Mouse (Mus musculus) neural tube, embryonic 12.5 days (tissue): ENCODE measurements around the gene Ddx28. TPM values are rescaled to one million over a fixed set of nuclear protein-coding genes. Genes with fewer than 3 reads are reported as not detected.
"Not testable (repeated sequence)": the region's sequence is repeated elsewhere in the genome, so short reads cannot be mapped to it uniquely, and the experiment has no call there.

Experiments used
- ATAC-seq: fragments of 200-750 bp; cut with Nextera tagmentation; 2 replicates; pipeline ENCODE4 v1.8.0; 2017; ENCODE audit warnings: low read depth, mild to moderate bottlenecking, moderate TSS enrichment, moderate library complexity; ENCODE audit not compliant: low FRiP score
- H3K27ac ChIP-seq: fragments of 300-500 bp; sonication (generic); 2 replicates; pipeline ENCODE4 v1.5.1; 2016
- H3K27me3 ChIP-seq: fragments of 300-500 bp; sonication (generic); replicated peaks from 2 replicates; pipeline ENCODE4 v1.6.1; 2016; ENCODE audit warnings: mild to moderate bottlenecking
- H3K36me3 ChIP-seq: fragments of 300-500 bp; sonication (generic); 2 replicates; pipeline ENCODE4 v1.6.1; 2016; ENCODE audit warnings: mild to moderate bottlenecking
- H3K4me1 ChIP-seq: fragments of 300-500 bp; sonication (generic); 2 replicates; pipeline ENCODE4 v1.6.1; 2016
- H3K4me2 ChIP-seq: fragments of 300-500 bp; sonication (generic); replicated peaks from 2 replicates; pipeline ENCODE4 v1.6.1; 2016; ENCODE audit warnings: mild to moderate bottlenecking
- H3K4me3 ChIP-seq: fragments of 300-500 bp; sonication (generic); 2 replicates; pipeline ENCODE4 v1.5.1; 2016
- H3K9ac ChIP-seq: fragments of 300-500 bp; sonication (generic); 2 replicates; pipeline ENCODE4 v1.6.1; 2016; ENCODE audit warnings: mild to moderate bottlenecking
- H3K9me3 ChIP-seq: fragments of 300-500 bp; sonication (generic); 2 replicates; pipeline ENCODE4 v1.6.1; 2016; ENCODE audit warnings: mild to moderate bottlenecking
- WGBS: fragments of 180-500 bp; shearing (Covaris S2); methylation state at CpG from one replicate; pipeline ENCODE4 v1.1.7; 2016; 5-methylcytosine and 5-hydroxymethylcytosine counted together
- polyA plus RNA-seq: library from polyadenylated mRNA; unstranded; fragments of >200 nt; fragmentation: Nextera tagmentation; extraction: Ambion mirVana; gene quantifications from 2 replicates; pipeline ENCODE4 v1.2.1, GENCODE M21; 2016

Gene Ddx28
- polyA plus RNA-seq, 1 experiment from 2014 or later, result 20.9 TPM

DNA sequence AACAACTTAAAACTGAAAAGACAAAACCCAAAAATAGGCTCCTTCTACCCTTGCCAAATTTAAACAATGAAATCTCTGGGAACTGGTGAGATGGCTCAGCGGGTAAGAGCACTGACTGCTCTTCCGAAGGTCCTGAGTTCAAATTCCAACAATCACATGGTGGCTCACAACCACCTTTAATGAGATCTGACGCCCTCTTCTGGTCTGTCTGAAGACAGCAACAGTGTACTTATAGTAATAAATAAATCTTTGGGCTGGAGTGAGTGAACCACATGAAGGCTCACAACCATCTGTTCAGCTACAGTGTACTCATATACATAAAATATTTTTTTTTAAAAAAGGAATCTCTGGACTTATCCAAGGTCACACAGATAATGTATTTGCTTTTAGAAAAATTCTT, 3.8 kb downstream of the Ddx28 start:
- not testable (repeated sequence) for H3K27ac ChIP-seq, H3K9ac ChIP-seq, H3K27me3 ChIP-seq, H3K36me3 ChIP-seq, H3K4me2 ChIP-seq, ATAC-seq, H3K9me3 ChIP-seq, H3K4me3 ChIP-seq
- WGBS, result 66% methylated on average over 3 of the region's 3 CpGs
- peaks cover 16% of the 10 kb centered on the region for H3K4me1 ChIP-seq

- 77% methylated on average over 3 of the region's 3 CpGs for WGBS
- peaks cover 16% of the 10 kb centered on the region for H3K4me1 ChIP-seq
- H3K9me3 ChIP-seq, result no peaks in the 10 kb centered on the region
- no peaks in the 10 kb centered on the region for H3K27me3 ChIP-seq
- H3K27ac ChIP-seq, result no peak overlapping the region
- no peak for ATAC-seq
- H3K9ac ChIP-seq, result no peak overlapping the region
- no peak overlapping the region for H3K4me3 ChIP-seq
- H3K4me2 ChIP-seq, result no peak overlapping the region
- peaks cover 3% of the 10 kb centered on the region; the same call in 1 of the 2 replicates for H3K36me3 ChIP-seq
Observed at GRCm38 (mm10) chr8:106007135-106007534, 4.5 kb downstream of the Ddx28 start.

DNA sequence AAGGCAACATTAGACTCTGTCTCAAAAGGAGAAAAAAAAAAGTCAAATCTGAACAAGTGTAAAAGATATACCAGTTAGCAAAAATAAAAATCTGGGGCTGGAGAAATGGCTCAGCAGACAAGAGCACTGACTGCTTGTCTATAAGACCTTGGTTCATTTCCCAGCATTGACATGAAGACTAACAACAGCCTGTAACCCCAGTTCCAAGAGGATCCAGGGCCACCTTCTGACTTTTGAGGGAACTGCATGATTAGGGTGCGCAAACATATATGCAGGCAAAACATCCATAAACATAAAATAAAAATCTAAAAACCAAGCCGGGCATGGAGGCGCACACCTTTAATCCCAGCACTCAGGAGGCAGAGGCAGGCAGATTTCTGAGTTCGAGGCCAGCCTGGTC, 5.3 kb downstream of the Ddx28 start:
- Histone ChIP-seq H3K27ac (no peak overlapping the region), H3K36me3 (peaks cover 3% of the 10 kb centered on the region; the same call in 1 of the 2 replicates), H3K4me3 (no peak overlapping the region), H3K9ac (no peak overlapping the region), H3K4me1 (peaks cover 11% of the 10 kb centered on the region), H3K27me3 (no peaks in the 10 kb centered on the region), H3K4me2 (no peak overlapping the region), H3K9me3 (no peaks in the 10 kb centered on the region)
- no peak for ATAC-seq
- 86% methylated on average over 4 of the region's 4 CpGs for WGBS

GRCm38 (mm10) chr8:106005875-106006274, 5.8 kb downstream of the Ddx28 start, which contains the start of gene Dpep2nb:
TSS of gene Dpep2nb (minus strand) at chr8:106005975.
- Histone ChIP-seq H3K9ac (no peak within 1 kb of the TSS), H3K27ac (no peak within 1 kb of the TSS), H3K4me2 (no peak within 1 kb of the TSS), H3K27me3 (no peaks in the 10 kb centered on the region), H3K9me3 (no peaks in the 10 kb centered on the region), H3K4me3 (no peak within 1 kb of the TSS), H3K36me3 (peaks cover 3% of the 10 kb centered on the region; the same call in 1 of the 2 replicates), H3K4me1 (peaks cover 11% of the 10 kb centered on the region)
- WGBS, result 80% methylated on average over 4 of the region's 4 CpGs
- no peak for ATAC-seq

GRCm38 (mm10) chr8:106004538-106005207, 7.0 kb downstream of the Ddx28 start:
- Histone ChIP-seq H3K27ac (no peak overlapping the region), H3K27me3 (no peaks in the 10 kb centered on the region), H3K9ac (no peak overlapping the region), H3K4me1 (no peaks in the 10 kb centered on the region), H3K36me3 (peaks cover 3% of the 10 kb centered on the region; the same call in 1 of the 2 replicates), H3K4me3 (no peak overlapping the region), H3K4me2 (no peak overlapping the region), H3K9me3 (no peaks in the 10 kb centered on the region)
- WGBS, result 84% methylated on average over 8 of the region's 8 CpGs
- no peak for ATAC-seq

GRCm38 (mm10) chr8:106001908-106002307, 9.8 kb downstream of the Ddx28 start:
- Histone ChIP-seq H3K27ac (no peak overlapping the region), H3K9ac (no peak overlapping the region), H3K4me1 (no peaks in the 10 kb centered on the region), H3K27me3 (no peaks in the 10 kb centered on the region), H3K4me3 (no peak overlapping the region), H3K36me3 (no peaks in the 10 kb centered on the region), H3K4me2 (no peak overlapping the region), H3K9me3 (no peaks in the 10 kb centered on the region)
- no peak for ATAC-seq
- 89% methylated on average over 4 of the region's 4 CpGs for WGBS

GRCm38 (mm10) chr8:105998971-105999370, 12.7 kb downstream of the Ddx28 start:
- Histone ChIP-seq H3K4me2 (no peak overlapping the region), H3K9ac (no peak overlapping the region), H3K4me1 (no peaks in the 10 kb centered on the region), H3K27ac (no peak overlapping the region), H3K4me3 (no peak overlapping the region), H3K27me3 (no peaks in the 10 kb centered on the region), H3K9me3 (no peaks in the 10 kb centered on the region), H3K36me3 (no peaks in the 10 kb centered on the region)
- ATAC-seq, result no peak
- WGBS, result 88% methylated on average over 2 of the region's 2 CpGs

GRCm38 (mm10) chr8:105996359-105996758, 15.3 kb downstream of the Ddx28 start:
- Histone ChIP-seq H3K9ac (no peak overlapping the region), H3K4me3 (no peak overlapping the region), H3K27ac (no peak overlapping the region), H3K4me1 (no peaks in the 10 kb centered on the region), H3K36me3 (no peaks in the 10 kb centered on the region), H3K4me2 (no peak overlapping the region), H3K27me3 (no peaks in the 10 kb centered on the region), H3K9me3 (no peaks in the 10 kb centered on the region)
- 76% methylated on average over 7 of the region's 7 CpGs for WGBS
- ATAC-seq, result no peak

- Histone ChIP-seq H3K27ac (no peak overlapping the region), H3K4me3 (no peak overlapping the region), H3K4me1 (no peaks in the 10 kb centered on the region), H3K36me3 (no peaks in the 10 kb centered on the region), H3K9ac (no peak overlapping the region), H3K4me2 (no peak overlapping the region), H3K27me3 (no peaks in the 10 kb centered on the region), H3K9me3 (no peaks in the 10 kb centered on the region)
- WGBS, result 69% methylated on average over 4 of the region's 4 CpGs
- ATAC-seq, result no peak
Observed at GRCm38 (mm10) chr8:105993226-105993625, 18.5 kb downstream of the Ddx28 start.

DNA sequence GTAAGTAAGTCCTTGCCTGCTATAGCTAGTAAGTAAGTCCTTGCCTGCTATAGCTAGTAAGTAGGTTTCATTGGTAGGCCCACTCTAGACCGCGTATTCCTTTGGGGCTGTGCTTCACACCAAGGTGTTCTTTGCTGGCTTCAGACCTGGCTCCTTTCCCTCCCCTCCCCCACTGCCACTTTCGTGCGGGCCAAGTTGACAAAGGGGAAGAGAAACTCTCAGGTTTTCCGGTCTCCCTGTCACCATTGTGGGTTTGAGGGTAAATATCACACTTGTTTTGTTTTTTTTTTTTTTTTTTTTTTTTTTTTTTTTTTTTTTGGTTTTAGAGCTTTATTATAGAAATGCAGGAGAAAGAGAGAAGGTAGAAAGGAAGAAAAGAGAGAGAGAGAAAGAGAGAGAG, 19.2 kb downstream of the Ddx28 start:
- Histone ChIP-seq H3K27ac (no peak overlapping the region), H3K9me3 (no peaks in the 10 kb centered on the region), H3K36me3 (no peaks in the 10 kb centered on the region), H3K9ac (no peak overlapping the region), H3K4me3 (no peak overlapping the region), H3K27me3 (no peaks in the 10 kb centered on the region), H3K4me1 (no peaks in the 10 kb centered on the region), H3K4me2 (no peak overlapping the region)
- ATAC-seq, result no peak
- 75% methylated on average over 5 of the region's 5 CpGs for WGBS

GRCm38 (mm10) chr8:105991546-105991945, 20.1 kb downstream of the Ddx28 start:
- Histone ChIP-seq H3K4me1 (no peaks in the 10 kb centered on the region), H3K4me3 (no peak overlapping the region), H3K27me3 (no peaks in the 10 kb centered on the region), H3K27ac (no peak overlapping the region), H3K4me2 (no peak overlapping the region), H3K9me3 (no peaks in the 10 kb centered on the region), H3K9ac (no peak overlapping the region), H3K36me3 (no peaks in the 10 kb centered on the region)
- 84% methylated on average over 2 of the region's 2 CpGs for WGBS
- no peak for ATAC-seq

DNA sequence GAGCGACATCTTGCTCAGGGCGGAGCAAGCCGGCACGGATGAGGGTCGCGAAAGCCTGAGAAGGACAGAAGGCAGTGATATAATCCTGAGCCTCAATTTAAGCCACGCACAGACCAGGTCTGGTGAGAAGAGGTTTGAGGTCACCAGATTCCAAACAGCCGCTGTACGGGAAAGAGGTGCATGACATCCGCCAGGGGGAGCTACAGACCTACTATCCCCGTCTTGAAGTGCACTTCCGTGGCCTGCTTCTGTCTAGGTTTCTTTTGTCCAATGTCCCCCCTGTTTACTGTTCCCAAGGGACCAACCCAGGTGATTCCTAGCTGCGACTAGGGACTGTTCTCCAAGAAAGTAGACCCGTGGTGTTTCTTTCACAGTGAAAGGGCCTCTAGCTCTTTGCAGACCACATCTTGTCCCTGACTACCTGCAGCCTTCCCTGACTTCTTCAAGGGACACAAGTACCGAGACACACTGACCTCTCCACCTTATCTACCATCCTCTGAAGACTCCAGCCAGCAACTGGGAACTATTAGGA, 20.8 kb downstream of the Ddx28 start, which contains the start of gene Dus2:
Gene Dus2, plus strand, starts transcription at position 482 of the 532 bp plus-strand sequence.
- 0 out of 2 replicates have a peak within 1 kb of the TSS, but pooled peaks have one; percentile 20 for H3K4me2 ChIP-seq
- no peaks in the 10 kb centered on the region for H3K4me1 ChIP-seq
- H3K9me3 ChIP-seq, result no peaks in the 10 kb centered on the region
- no peak within 1 kb of the TSS for H3K4me3 ChIP-seq
- H3K27ac ChIP-seq, result no peak within 1 kb of the TSS
- H3K27me3 ChIP-seq, result no peaks in the 10 kb centered on the region
- H3K9ac ChIP-seq, result no peak within 1 kb of the TSS
- peak; percentile 58; the same call in 1 of the 2 replicates for ATAC-seq
- no peaks in the 10 kb centered on the region for H3K36me3 ChIP-seq
- WGBS, result 10% methylated on average over 15 of the region's 15 CpGs

- no peak overlapping the region for H3K9ac ChIP-seq
- 88% methylated on average over 11 of the region's 11 CpGs for WGBS
- ATAC-seq, result no peak
- no peak overlapping the region for H3K4me3 ChIP-seq
- no peaks in the 10 kb centered on the region for H3K9me3 ChIP-seq
- H3K4me1 ChIP-seq, result no peaks in the 10 kb centered on the region
- no peak overlapping the region for H3K27ac ChIP-seq
- no peaks in the 10 kb centered on the region for H3K36me3 ChIP-seq
- no peaks in the 10 kb centered on the region for H3K27me3 ChIP-seq
- no peak overlapping the region for H3K4me2 ChIP-seq
Observed at GRCm38 (mm10) chr8:105988546-105988945, 23.1 kb downstream of the Ddx28 start.
